Mouse (Mus musculus) 3134 (cell line): ENCODE results near the gene Uggt1.

ENCODE experiments used
- DNase-seq: peaks from one replicate; pipeline ENCODE4 v3.0.0-alpha.2; 2011; ENCODE audit warnings: low spot score; ENCODE audit not compliant: insufficient read length; ENCODE audit errors: extremely low read depth

Gene Uggt1

DNA sequence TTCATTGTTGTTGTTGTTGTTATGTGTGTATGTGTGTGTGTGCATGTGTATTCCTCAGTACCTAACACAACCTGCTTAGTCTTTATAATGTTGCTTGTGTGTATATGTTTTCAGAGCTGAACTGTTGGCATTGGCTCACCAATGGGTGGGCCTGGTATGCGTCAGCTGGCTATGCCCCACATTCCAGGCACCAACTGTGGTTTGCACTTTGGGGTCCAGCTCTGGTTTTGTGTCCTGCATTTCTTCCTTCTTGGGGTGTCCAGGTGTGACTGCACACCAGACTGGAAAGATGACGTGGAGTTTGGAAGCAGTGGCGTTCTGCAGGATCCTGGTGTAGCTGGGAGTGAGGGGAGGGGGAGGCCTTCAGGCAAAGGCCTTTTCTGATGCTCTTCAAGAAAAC, 125.6 kb downstream of the Uggt1 start:
- no peak for DNase-seq

DNA sequence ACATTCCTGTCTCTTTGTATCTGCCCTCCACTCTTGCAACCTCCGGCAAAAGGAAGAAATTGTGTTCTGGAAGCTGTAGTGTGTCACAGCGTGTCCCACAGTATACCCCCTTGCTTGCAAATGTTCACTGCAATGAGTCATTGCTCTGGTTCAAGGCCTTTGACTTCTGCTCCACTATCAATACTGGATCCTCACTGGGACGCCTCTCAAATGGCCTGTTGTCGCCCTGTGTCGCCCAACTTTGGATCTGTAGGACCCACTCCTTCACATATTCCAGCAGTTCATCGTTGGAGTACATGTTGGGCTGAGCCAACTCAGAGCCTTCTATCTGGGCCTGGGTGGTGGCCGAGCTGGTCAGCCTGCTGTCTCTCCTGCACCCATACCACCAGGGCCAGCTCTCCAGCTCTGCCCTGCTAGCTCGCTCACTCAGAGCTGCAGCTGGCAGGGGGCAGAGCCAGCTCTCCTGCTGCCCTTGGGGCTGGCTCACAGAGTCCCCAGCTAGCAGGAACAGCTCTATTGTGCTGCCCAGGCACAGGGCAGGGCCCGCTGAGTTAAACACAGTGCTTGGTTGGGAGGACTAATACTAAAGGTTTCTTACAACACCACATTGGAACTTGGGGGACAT, 126.3 kb downstream of the Uggt1 start:
- DNase-seq, result no peak

DNA sequence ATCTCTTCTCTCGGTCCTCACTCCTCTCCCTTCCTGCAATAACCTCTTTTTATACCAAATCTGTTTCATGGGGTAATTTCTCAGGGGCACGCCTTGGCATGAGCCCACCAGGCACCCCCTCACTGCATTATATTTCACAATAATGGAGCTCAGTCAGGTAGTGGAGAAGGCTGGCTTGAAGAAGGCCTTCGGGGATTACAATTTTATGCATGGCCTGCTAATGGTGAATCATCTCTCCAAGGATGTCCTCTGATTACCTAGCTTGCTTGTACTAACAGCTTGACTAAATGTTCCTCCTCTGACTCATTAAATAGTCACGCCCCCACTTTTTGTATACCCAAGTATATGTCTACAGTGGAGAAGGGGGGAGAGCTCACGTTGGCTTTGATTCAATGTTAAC, 128.0 kb downstream of the Uggt1 start:
- no peak for DNase-seq

DNA sequence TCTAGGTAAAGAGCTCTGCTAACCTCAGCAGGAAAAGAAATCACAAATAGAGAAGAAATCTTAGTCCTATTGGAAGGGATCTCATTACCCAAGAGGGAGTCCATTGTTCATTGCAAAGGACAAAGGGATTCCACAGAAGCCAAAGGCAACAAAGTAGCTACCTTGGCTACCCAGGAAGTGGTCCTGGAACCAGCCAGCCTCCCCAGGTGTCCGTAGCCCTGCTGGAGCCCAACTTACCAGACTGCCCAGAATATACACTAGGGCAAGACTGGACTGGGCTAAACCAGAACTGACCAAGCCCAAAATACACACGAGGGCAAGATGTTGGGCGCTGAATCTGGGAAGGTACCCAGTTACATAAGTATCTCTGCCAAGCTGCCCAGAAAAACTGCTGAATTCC, 129.7 kb downstream of the Uggt1 start:
- no peak for DNase-seq

DNA sequence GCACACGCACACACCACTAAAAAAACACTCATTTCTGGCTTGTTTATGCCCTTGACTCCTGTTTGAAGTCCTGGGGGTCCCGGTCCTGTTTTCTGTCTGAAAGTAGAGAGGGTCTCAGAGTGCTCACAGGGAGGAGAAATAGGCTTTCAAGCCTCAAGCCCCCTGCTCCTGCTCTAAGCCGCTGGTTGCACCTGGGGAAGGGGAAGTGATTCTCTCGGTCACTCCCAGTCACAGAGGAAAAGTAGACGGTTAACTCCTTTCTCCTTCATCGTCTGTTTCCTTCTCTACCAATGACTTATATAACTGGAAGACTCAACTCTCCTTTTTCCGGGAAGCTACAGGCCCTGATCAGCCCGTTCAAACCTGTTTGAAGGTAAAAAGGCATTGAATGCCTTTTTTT, 130.8 kb downstream of the Uggt1 start:
- DNase-seq, result no peak

DNA sequence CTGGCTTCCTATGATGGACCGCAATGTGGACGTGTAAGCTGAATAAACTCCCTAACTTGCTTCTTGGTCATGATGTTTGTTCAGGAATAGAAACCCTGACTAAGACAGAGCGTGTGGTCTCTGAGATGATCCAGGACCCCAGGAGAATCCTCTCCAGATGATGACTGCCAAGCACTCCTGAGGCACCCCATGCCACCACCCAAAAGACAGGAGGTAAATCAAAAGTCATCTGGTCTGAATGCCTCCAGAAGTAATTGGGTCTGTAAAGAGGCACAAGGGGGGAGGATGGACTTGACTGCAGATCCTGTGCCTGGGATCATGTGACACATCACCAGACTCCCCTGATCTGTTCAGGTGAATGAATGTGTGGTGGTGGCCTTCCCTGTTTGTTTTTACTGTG, 131.9 kb downstream of the Uggt1 start:
- no peak for DNase-seq

DNA sequence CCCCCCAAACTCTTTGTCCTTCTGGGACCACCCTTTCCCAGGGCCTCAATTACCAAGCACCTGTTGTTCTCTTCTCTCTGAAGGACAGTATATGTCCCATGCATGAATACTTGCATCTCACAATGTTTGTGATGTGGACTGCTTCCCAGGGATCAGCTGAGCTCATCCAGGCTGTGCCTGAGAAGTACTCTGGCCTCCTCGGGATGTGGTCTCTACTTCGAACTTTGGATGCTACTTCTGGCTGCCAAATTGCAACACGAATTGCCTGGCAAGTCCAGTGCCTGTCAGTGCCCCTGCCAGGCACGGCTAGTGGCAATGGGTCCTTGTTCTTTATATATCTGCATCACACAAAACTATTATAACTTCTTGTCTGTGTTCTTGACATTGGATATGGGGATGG, 134.5 kb downstream of the Uggt1 start:
- DNase-seq, result no peak

DNA sequence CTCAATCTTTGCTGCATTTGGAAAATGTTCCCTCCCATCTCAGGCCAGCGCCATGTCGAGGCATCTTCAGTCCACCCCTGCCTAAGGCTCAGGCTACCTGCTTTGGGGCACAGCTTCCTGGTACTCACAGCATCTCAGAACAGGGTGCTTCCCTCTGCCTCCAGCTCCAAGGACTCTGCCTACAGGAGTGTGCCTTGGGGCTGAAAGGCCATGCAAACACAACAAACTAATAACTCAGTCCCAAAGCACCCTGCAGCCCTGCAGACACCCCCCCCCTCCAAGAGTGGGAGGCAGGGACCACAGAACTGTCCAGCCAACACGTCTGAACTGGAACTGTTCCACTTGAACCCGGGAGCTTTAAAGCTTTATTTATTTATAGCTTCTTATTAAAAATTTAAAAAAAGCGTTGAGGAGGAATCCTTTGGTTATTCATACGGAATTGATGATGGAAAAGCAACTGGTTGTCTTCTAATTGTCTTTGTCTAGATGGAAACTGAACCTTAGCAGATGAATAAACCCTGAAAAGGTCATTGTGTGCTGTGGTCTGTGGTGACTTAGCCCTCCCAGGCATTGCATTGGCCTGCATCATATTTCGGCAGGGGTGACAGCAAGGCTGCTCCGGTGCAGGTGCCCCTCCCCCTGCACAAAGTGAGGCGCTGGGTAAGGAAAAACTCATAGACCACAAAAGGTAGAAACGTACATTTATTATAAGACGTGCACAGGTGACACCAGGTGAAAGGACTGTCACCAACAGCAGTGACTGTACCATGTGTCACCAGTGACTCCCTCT, 138.4 kb downstream of the Uggt1 start:
- no peak for DNase-seq

DNA sequence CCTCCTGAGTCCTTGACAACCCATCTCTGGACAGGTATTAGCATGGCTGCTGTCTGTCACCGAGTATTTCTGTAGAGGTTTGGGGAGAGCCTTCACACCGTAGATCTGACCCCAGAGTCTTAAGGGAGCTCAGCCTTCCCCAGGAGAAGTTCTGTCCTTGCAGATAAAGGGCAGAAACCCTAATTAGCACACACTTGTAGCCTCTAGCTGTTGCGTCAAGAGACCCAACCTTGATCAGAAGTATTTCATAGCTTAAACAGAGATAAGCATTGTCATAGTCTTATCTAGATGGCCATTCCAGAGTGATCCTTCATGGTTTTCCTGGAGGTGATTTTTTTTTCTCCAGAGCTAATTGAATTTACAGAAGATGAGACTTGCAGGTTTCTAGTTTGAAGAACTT, 144.1 kb downstream of the Uggt1 start:
- DNase-seq, result no peak

DNA sequence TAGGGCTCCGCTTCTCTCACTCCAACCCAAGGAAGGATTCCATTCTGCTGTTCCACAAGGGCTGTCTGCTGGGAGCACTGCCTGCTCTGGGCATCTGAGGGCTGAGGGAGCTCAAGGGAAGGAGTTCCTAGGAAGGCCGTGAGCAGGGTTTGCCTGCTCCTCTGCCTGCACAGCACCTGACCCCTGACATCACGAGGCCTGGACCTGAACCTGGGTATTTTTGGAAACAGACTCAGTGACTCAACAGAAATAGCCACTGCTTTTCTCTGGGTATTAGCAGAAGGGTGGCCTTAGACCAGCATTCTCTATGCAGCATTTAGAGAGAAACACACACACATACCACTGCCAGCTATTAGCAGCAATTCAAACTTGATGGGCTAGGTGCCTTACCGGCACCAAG, 146.1 kb downstream of the Uggt1 start:
- no peak for DNase-seq

DNA sequence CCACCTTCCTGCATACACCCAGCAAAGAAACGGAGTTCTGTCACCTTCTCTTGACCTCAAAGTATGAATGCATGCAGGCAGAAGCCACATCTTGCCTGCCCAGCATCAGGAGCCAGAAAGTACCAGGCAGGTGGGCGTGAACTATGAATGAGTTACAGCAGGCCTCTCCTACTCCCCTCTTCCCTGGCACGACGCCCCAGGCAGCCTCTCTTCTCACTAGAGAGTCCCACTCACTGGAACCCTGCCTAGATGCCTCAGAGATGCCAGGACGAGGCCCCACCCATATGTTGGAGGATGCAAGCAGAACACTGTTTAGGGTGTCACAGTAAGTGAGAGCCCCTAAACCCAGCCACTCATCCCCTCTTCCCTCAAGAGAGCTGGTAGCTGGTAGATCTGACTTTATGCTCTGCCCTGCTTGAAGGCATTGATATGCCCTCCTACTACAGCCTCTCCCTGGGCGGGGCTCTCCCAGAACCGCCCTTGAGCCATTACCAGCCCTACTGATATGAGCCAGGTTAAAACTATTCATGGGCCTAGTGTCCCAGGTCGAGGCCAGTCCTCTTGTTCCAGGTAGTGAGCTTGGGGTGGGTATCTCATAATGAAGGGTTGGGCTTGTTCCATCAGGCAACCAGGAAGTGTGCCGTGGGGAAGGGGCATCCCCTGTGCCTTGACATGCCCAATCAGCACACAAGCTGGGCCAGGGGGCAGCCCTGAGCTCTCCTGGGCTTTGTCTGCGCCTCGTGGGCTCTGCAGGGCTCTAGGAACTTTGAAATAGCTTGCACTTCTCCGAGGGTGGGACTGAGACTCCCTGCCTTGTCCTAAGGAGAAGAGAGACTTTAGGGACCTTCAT, 148.9 kb downstream of the Uggt1 start:
- no peak for DNase-seq

DNA sequence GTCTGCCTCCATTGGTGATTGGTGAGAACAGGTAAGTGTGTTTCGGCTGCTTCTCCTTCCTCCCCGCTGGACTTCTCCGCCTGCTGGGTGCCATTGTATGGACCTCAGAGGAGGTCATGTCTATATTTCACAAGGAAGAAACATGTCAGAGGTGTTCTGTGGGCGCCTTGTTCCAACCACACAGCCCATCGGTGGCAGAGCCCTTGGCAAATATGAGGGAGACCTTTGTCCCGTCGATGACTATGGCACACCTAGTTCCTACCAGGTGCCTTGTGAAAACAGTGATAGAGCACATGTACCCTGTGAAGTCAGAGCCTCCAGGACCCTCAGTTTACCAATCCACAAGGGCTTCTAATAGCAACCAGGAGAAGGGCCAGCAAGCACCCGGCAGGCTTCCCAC, 150.8 kb downstream of the Uggt1 start:
- DNase-seq, result no peak

DNA sequence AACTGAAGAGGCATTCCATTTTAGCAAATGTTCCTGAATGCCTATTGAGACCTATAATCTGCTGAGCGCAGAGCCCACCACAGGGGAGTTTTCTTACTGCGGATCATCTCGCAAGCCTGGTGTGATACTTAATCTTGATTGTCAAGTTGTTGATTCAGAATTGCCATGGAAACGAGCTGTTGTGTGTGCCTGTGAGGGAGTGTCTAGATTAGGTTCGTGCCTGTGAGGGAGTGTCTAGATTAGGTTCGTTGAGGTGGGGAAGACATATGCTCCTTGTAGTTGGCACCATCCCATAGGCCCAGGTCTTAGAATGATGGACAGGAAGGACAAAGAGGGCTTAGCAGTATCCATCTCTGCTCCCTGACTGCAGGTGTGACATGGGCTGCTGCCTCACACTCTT, 153.3 kb downstream of the Uggt1 start:
- DNase-seq, result no peak

DNA sequence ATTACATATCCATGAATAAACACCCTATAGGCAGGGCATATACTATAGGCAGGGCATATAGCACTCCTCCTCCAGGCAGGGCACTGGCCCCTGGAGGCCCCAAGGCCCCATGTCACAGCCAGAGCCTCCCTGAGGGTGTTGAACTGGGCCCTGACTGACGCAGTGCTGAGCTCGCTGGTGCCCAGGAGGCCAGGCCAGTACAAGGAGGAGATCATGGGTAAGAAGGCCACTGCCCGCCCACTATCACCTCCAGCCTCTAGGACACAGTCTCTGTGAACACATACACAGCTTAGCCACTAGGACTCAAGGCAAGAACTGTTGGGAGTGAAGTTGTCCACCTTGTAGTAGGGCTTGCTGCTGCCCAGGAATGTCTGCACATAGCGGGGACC, 153.8 kb downstream of the Uggt1 start:
- no peak for DNase-seq
